Mouse (Mus musculus): ENCODE measurements at regions not wholly inside any gene's neighbourhood (a gene's known extent, or its start where the extent isn't known, plus 50 kb on each side); places are given as distances from the start of the nearest gene placed in this dataset.

GRCm38 (mm10) chr12:28380203-28380602 lies 172.0 kb downstream of the Dcdc2c start:
- Histone ChIP-seq H3K27me3 (ENCODE audit: control insufficient read depth, insufficient read depth, low read length) (no peaks in the 10 kb centered on the region), H3K4me1 (ENCODE audit: control insufficient read depth, insufficient read depth, low read length) (no peaks in the 10 kb centered on the region), H3K27ac (ENCODE audit: insufficient read depth, low read length) (no peak overlapping the region), H3K4me3 (replicated peaks; ENCODE audit: insufficient read depth, low read depth, low read length) (no peak overlapping the region)
- DNase-seq, result no peak
- TF ChIP-seq CTCF (IDR thresholded peaks at IDR 0.05; ENCODE audit: borderline replicate concordance, insufficient read depth, low read depth, low read length) (no peak), POLR2A (IDR thresholded peaks at IDR 0.05; ENCODE audit: borderline replicate concordance, insufficient read depth, low read length) (no peak)
- WGBS, result 46% methylated on average over 3 of the region's 3 CpGs

DNA sequence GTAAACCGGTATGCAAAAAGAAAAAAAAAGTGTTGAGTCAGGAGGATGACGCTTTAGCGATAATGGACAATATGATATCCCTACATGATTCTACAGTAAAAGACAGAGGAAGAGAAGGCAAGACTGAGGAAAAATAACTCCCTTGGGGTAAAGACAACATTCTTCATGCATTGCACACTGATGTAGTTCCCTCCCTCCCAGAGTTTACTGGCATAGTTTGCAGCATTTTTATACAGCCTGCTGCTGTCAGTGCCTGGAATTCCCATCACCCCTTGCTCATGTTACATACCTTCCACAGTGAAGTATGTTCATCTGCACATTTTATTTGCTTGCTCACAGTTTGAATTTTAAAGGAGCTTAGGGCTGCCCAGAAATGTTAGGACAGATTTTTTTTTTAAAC lies 174.2 kb downstream of the Dcdc2c start:
- H3K4me1 ChIP-seq (ENCODE audit: control insufficient read depth, insufficient read depth, low read length), result no peaks in the 10 kb centered on the region
- 73% methylated on average over 3 of the region's 3 CpGs for WGBS
- no peaks in the 10 kb centered on the region for H3K27me3 ChIP-seq (ENCODE audit: control insufficient read depth, insufficient read depth, low read length)
- no peak overlapping the region for H3K27ac ChIP-seq (ENCODE audit: insufficient read depth, low read length)
- DNase-seq, result no peak
- no peak overlapping the region for H3K4me3 ChIP-seq (replicated peaks; ENCODE audit: insufficient read depth, low read depth, low read length)
- no peak for TF ChIP-seq POLR2A (IDR thresholded peaks at IDR 0.05; ENCODE audit: borderline replicate concordance, insufficient read depth, low read length)

GRCm38 (mm10) chr12:28377373-28377772 lies 174.8 kb downstream of the Dcdc2c start:
- Histone ChIP-seq H3K4me3 (replicated peaks; ENCODE audit: insufficient read depth, low read depth, low read length) (no peak overlapping the region), H3K4me1 (ENCODE audit: control insufficient read depth, insufficient read depth, low read length) (no peaks in the 10 kb centered on the region), H3K27ac (ENCODE audit: insufficient read depth, low read length) (no peak overlapping the region), H3K27me3 (ENCODE audit: control insufficient read depth, insufficient read depth, low read length) (no peaks in the 10 kb centered on the region)
- 37% methylated on average over 4 of the region's 4 CpGs for WGBS
- TF ChIP-seq POLR2A (IDR thresholded peaks at IDR 0.05; ENCODE audit: borderline replicate concordance, insufficient read depth, low read length) (no peak), CTCF (IDR thresholded peaks at IDR 0.05; ENCODE audit: borderline replicate concordance, insufficient read depth, low read depth, low read length) (no peak)
- no peak for DNase-seq

DNA sequence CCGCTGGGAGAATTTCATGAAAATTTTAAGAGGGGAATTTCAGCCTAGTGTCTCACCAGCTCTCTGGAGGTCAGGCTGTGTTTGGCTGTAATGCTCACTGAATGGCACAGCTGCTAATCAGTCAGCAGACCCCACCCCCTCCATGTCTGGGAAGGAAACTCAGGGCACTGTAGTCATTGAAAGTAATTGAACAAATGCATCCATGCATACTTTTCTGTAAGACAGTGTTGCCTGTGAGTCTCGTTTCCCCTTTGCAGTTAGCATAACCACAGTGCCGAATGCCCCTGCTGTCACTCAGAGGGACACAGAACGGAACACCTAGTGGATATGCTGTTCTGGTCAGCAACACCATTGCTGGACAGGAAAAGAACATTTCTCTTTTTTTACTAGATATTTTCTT lies 175.4 kb downstream of the Dcdc2c start:
- no peak overlapping the region for H3K27ac ChIP-seq (ENCODE audit: insufficient read depth, low read length)
- no peak overlapping the region for H3K4me3 ChIP-seq (replicated peaks; ENCODE audit: insufficient read depth, low read depth, low read length)
- 31% methylated on average over 4 of the region's 4 CpGs for WGBS
- no peak for TF ChIP-seq POLR2A (IDR thresholded peaks at IDR 0.05; ENCODE audit: borderline replicate concordance, insufficient read depth, low read length)
- no peak for TF ChIP-seq CTCF (IDR thresholded peaks at IDR 0.05; ENCODE audit: borderline replicate concordance, insufficient read depth, low read depth, low read length)
- no peaks in the 10 kb centered on the region for H3K4me1 ChIP-seq (ENCODE audit: control insufficient read depth, insufficient read depth, low read length)
- no peak for DNase-seq
- H3K27me3 ChIP-seq (ENCODE audit: control insufficient read depth, insufficient read depth, low read length), result no peaks in the 10 kb centered on the region

GRCm38 (mm10) chr12:28365304-28365703 lies 186.9 kb downstream of the Dcdc2c start:
- TF ChIP-seq CTCF (IDR thresholded peaks at IDR 0.05; ENCODE audit: borderline replicate concordance, insufficient read depth, low read depth, low read length), result no peak
- no peak for TF ChIP-seq POLR2A (IDR thresholded peaks at IDR 0.05; ENCODE audit: borderline replicate concordance, insufficient read depth, low read length)
- Histone ChIP-seq H3K27me3 (ENCODE audit: control insufficient read depth, insufficient read depth, low read length) (no peaks in the 10 kb centered on the region; the same call in 1 of the 2 replicates), H3K4me1 (ENCODE audit: control insufficient read depth, insufficient read depth, low read length) (no peaks in the 10 kb centered on the region), H3K27ac (ENCODE audit: insufficient read depth, low read length) (no peak overlapping the region), H3K4me3 (replicated peaks; ENCODE audit: insufficient read depth, low read depth, low read length) (no peak overlapping the region)
- no peak for DNase-seq
- WGBS, result 23% methylated on average over 2 of the region's 2 CpGs

GRCm38 (mm10) chr12:28358737-28359333 lies 193.4 kb downstream of the Dcdc2c start:
- Histone ChIP-seq H3K27ac (ENCODE audit: insufficient read depth, low read length) (no peak overlapping the region), H3K4me3 (replicated peaks; ENCODE audit: insufficient read depth, low read depth, low read length) (no peak overlapping the region), H3K27me3 (ENCODE audit: control insufficient read depth, insufficient read depth, low read length) (no peaks in the 10 kb centered on the region), H3K4me1 (ENCODE audit: control insufficient read depth, insufficient read depth, low read length) (no peaks in the 10 kb centered on the region)
- no peak for TF ChIP-seq POLR2A (IDR thresholded peaks at IDR 0.05; ENCODE audit: borderline replicate concordance, insufficient read depth, low read length)
- no peak for DNase-seq
- WGBS, result 31% methylated on average over 7 of the region's 7 CpGs

DNA sequence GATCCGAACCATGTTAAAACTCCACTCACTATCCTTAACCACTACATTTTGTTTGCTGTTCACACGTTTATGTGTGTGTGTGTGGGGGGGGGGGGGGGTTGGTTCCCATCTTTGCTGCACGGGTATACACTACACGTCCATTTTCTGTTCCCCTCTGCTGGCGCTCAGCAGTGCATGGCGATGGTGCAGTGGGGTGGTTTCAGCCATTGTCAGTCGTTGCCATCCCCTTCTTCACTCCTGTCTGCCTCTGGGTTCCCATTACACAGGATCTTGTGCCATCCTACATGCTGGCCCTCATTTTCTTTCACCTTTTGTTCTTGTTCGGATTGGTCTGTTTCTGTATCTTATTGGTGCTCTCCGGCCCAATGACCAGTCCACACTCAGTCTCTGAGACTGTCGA lies 194.4 kb downstream of the Dcdc2c start:
- no peaks in the 10 kb centered on the region for H3K4me1 ChIP-seq (ENCODE audit: control insufficient read depth, insufficient read depth, low read length)
- no peak overlapping the region for H3K27ac ChIP-seq (ENCODE audit: insufficient read depth, low read length)
- 74% methylated on average over 10 of the region's 10 CpGs for WGBS
- no peaks in the 10 kb centered on the region for H3K27me3 ChIP-seq (ENCODE audit: control insufficient read depth, insufficient read depth, low read length)
- TF ChIP-seq CTCF (IDR thresholded peaks at IDR 0.05; ENCODE audit: borderline replicate concordance, insufficient read depth, low read depth, low read length), result no peak
- no peak for TF ChIP-seq POLR2A (IDR thresholded peaks at IDR 0.05; ENCODE audit: borderline replicate concordance, insufficient read depth, low read length)
- DNase-seq, result no peak
- H3K4me3 ChIP-seq (replicated peaks; ENCODE audit: insufficient read depth, low read depth, low read length), result no peak overlapping the region

DNA sequence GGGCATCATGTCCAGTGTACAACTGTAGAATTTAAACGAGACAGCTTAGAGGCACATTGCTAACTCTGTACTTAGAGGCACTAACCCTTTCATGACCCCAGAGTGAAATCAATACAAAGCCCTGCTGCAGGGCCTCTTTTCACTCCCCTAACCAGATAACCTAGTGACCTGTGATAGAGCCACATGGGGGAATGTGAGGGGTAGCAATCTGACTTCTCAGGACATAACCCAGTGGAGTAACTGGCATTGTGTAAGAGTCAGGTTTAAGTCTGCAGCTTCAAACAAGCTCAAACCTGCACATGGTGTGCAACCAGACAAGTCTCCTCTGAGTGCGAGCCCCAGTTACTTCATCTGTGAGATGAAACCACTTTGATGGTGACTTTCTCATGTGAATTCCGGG lies 199.1 kb downstream of the Dcdc2c start:
- H3K4me3 ChIP-seq (replicated peaks; ENCODE audit: insufficient read depth, low read depth, low read length), result no peak overlapping the region
- no peak for DNase-seq
- no peak for TF ChIP-seq CTCF (IDR thresholded peaks at IDR 0.05; ENCODE audit: borderline replicate concordance, insufficient read depth, low read depth, low read length)
- no peak for TF ChIP-seq POLR2A (IDR thresholded peaks at IDR 0.05; ENCODE audit: borderline replicate concordance, insufficient read depth, low read length)
- no peaks in the 10 kb centered on the region for H3K4me1 ChIP-seq (ENCODE audit: control insufficient read depth, insufficient read depth, low read length)
- H3K27ac ChIP-seq (ENCODE audit: insufficient read depth, low read length), result no peak overlapping the region
- H3K27me3 ChIP-seq (ENCODE audit: control insufficient read depth, insufficient read depth, low read length), result no peaks in the 10 kb centered on the region
- 58% methylated on average over 3 of the region's 3 CpGs for WGBS
